Mouse (Mus musculus) E14TG2a.4 (cell line): Measurements from ENCODE around the gene Ppl.
A peak's percentile ranks its signal among the peaks of the same experiment; 100 is the strongest.

Source experiments
- H3K27me3 ChIP-seq: 2 replicates; pipeline ENCODE4 v1.6.1; 2014; ENCODE audit warnings: low read length, control low read depth; ENCODE audit not compliant: insufficient read depth
- H3K36me3 ChIP-seq: 2 replicates; pipeline ENCODE4 v1.6.1; 2014; ENCODE audit warnings: low read length, control low read depth; ENCODE audit not compliant: insufficient read depth
- H3K4me1 ChIP-seq: replicated peaks from 2 replicates; pipeline ENCODE4 v1.6.1; 2014; ENCODE audit warnings: low read depth, low read length, control low read depth
- H3K4me3 ChIP-seq: replicated peaks from 2 replicates; pipeline ENCODE4 v1.5.1; 2014; ENCODE audit warnings: mild to moderate bottlenecking, low read length
- H3K9me3 ChIP-seq: 2 replicates; pipeline ENCODE4 v1.6.1; 2014; ENCODE audit warnings: low read length, control low read depth
- CTCF ChIP-seq: conservative IDR thresholded peaks from 2 replicates; pipeline ENCODE4 v1.5.1; 2014; ENCODE audit warnings: low read length
- NANOG ChIP-seq: IDR thresholded peaks from 2 replicates; pipeline ENCODE4 v1.6.1; 2014; ENCODE audit warnings: borderline replicate concordance, low read length, mixed read lengths
- POU5F1 ChIP-seq: IDR thresholded peaks from 2 replicates; pipeline ENCODE4 v1.6.1; 2014; ENCODE audit warnings: low read length, borderline replicate concordance

The Ppl gene

DNA sequence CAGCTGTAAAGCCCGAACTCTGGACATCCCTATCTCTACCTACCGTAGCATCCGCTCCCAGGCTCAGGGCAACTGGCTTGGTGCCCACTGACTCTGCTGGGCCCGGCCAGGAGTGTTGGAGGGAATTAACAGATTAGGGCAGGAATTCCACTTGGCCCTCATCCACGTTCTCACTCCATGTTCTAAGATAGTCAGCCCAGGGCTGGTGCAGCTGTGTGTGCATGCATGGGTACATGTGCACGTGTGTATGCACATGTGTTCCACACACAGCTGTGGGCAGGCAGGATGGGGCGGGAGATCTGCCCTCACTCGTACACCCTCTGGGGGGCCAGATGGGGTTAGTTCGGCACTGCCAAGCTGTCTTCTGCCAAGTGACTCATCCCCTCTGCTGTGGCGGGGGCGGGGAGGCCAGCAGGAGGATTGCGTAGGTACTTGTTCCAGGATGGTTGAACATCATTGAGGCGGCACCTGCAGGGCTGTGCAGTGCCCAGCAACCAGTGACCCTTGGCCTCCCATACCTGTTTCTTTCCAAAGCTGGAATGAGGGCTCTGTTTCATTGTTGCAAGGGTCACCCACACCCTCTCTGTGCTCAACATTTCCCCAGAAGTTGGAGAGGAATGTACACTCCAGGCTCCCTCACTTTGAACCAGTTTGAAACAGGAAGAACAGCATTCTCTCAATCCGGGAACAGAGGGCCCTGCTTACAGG lies 2.6 kb upstream of the Ppl start:
- Histone ChIP-seq H3K36me3 (no peaks in the 10 kb centered on the region), H3K27me3 (peaks cover 74% of the 10 kb centered on the region), H3K4me3 (no peak overlapping the region), H3K4me1 (peaks cover 47% of the 10 kb centered on the region), H3K9me3 (no peaks in the 10 kb centered on the region)
- TF ChIP-seq POU5F1 (no peak), CTCF (no peak), NANOG (no peak)

DNA sequence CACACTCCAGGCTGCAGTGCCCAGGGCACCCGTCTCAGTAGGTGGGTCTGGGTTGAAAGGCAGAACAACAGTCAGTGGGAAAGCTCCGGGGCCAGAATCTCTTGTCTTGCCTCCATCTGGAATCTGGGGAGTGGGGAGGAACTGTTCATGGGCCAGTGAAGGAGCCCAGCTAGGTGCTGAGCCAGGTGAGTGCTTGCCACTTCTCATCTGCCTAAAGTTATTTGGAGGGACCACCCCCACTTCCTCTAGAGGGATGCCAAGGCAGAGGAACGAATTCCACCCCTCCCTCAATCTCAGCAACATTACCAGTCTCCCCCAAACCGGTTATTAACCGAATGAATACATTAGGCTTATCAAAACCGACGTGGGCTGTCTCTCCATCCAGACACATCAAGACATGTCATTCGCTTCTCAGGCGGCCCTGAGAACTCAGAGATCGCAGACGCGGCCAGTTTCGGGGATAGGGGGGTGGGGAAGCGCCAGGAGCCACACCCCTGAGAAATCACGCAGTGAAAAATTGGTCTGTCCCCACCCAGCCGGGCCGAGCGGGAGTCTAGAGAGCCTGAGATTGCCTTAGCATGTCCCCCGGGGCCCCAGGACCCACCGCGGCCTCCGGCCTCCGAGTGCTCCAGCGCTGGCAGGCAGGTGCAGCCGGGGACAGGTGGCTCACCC lies 834 bp downstream of the Ppl start:
- Histone ChIP-seq H3K4me1 (peaks cover 37% of the 10 kb centered on the region), H3K27me3 (peaks cover 89% of the 10 kb centered on the region), H3K9me3 (no peaks in the 10 kb centered on the region), H3K4me3 (peak overlapping the region; percentile 82), H3K36me3 (no peaks in the 10 kb centered on the region)
- TF ChIP-seq CTCF, result no peak
- TF ChIP-seq POU5F1, result no peak
- no peak for TF ChIP-seq NANOG

DNA sequence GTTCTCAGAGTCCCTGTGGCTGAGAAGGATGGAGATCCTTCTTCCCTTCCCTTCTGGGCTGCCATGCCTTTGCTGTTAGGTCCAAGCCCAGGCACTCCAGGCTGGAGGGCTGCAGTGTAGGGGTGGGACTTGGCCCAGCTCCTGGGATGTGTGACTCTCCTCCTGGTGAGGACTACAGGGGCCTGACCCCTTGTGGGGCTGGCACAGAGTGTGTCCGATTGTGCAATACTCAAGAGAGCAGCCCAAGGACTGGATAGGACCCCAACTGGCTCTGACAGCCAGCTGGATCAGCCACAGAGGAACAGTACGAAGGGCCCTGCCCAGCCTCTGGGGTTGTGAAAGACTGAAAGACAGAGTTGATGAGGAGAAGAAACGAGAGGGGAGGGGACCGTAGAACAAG lies 1.5 kb downstream of the Ppl start:
- Histone ChIP-seq H3K9me3 (no peaks in the 10 kb centered on the region), H3K36me3 (no peaks in the 10 kb centered on the region), H3K27me3 (peaks cover 82% of the 10 kb centered on the region), H3K4me1 (peaks cover 32% of the 10 kb centered on the region), H3K4me3 (peak overlapping the region; percentile 82; the same call in 1 of the 2 replicates)
- TF ChIP-seq CTCF (no peak), NANOG (no peak), POU5F1 (no peak)

DNA sequence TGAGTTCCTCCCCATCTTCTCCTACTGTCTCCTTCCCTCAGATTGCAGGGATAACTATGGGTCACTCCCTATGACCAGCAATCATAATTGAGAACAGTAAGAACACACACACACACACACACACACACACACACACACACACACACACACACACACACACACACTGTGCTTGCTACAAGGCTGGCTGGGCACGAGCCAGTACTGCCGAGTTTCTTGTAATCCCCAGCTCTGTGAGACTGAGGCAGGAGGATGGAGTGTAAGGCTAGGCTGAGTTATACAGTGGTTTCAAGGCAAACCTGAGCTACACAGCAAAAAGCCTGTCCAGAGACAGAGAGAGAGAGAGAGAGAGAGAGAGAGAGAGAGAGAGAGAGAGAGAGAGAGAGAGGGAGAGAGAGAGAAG lies 2.0 kb downstream of the Ppl start:
- TF ChIP-seq POU5F1, result no peak
- TF ChIP-seq NANOG, result no peak
- no peak for TF ChIP-seq CTCF
- Histone ChIP-seq H3K9me3 (no peaks in the 10 kb centered on the region), H3K27me3 (peaks cover 77% of the 10 kb centered on the region), H3K36me3 (no peaks in the 10 kb centered on the region), H3K4me3 (no peak overlapping the region), H3K4me1 (peaks cover 30% of the 10 kb centered on the region)

DNA sequence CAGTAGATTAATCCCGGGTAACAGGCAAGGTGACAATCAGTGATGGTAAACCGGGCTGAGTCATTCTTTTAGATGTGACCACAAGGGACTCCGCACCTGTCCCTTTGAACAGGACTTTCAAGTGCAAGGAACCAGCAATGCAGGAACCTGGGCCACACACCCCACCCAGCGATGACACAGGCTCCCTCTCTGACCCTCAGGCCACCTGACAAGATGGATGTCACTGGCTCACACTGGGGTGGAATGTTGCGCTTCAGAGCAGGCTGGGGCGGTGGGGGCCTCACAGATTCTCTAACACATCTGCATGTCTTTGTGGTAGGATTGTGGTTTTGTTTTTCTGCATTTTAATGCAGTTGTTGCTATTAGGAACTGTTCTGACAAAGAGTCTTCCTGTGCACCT lies 8.7 kb downstream of the Ppl start:
- H3K36me3 ChIP-seq, result no peaks in the 10 kb centered on the region
- TF ChIP-seq CTCF (no peak), POU5F1 (no peak), NANOG (no peak)
- peaks cover 17% of the 10 kb centered on the region for H3K4me1 ChIP-seq
- H3K27me3 ChIP-seq, result peaks cover 17% of the 10 kb centered on the region
- H3K9me3 ChIP-seq, result no peaks in the 10 kb centered on the region
- no peak overlapping the region for H3K4me3 ChIP-seq

DNA sequence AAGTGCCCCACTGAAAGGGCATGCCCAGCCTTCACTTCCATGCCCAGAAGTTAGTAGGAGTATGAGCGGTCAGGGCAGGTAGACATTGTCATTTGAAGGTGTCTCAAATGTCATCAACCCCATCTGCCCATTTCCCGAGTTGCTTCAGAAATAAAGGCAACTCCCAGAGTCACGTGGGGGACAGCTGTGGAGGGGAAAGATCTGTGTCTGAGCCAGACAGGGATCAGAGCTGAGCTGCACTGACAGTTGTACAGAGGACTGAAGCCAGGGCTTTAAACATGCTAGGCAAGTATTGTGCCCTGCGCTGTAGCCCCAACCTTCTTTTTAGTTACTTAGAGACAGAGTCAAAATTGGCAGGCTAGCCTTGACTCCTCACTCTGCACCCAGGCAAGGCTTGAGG lies 12.4 kb downstream of the Ppl start:
- no peaks in the 10 kb centered on the region for H3K27me3 ChIP-seq
- H3K9me3 ChIP-seq, result no peaks in the 10 kb centered on the region
- no peak for TF ChIP-seq CTCF
- TF ChIP-seq POU5F1, result no peak
- no peak for TF ChIP-seq NANOG

DNA sequence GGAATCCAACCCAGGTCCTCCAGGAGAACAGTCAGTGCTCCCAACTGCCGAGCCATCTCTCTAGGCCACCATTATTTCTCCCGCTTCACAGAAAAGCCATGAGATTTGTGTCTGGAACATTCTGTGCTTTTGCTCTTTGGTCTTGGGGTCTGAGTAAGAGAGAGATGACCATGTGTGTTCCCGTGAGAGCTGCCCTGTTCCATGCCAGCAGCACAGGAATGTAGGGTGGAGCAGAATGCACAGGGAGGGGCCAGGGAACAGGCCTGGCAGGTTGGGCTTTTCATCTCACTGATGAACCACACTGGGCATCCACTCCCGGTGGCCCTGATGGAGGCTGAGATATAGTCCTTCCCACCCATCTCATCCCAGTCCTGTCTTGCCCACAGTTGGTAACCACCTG lies 12.8 kb downstream of the Ppl start:
- no peaks in the 10 kb centered on the region for H3K36me3 ChIP-seq
- no peaks in the 10 kb centered on the region for H3K27me3 ChIP-seq
- peaks cover 19% of the 10 kb centered on the region for H3K4me1 ChIP-seq
- H3K9me3 ChIP-seq, result no peaks in the 10 kb centered on the region
- no peak overlapping the region for H3K4me3 ChIP-seq
- no peak for TF ChIP-seq NANOG
- TF ChIP-seq POU5F1, result no peak
- no peak for TF ChIP-seq CTCF

More for the DNA sequence above, 12.4 kb downstream of the Ppl start:
- Histone ChIP-seq H3K4me1 (peaks cover 17% of the 10 kb centered on the region), H3K4me3 (no peak overlapping the region), H3K36me3 (no peaks in the 10 kb centered on the region)

DNA sequence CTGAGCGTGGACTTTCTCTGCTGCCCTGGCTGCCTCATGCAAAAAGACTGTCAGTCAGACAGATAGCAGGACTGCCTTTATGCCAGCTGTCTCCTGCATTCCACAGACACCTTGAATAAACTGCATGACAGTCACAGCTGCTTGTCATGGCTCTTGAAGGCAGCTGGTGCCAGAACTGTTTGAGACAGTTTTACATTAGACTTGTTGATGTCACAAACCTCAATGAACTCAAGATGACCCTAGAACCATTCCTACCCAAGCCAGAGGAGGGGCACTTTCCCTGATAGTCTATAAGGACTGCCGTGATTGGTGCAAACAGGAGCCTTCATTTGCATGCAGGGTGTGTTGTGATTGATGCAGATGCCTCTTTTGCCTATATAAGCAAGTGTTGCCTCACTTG lies 18.6 kb downstream of the Ppl start:
- Histone ChIP-seq H3K4me1 (peaks cover 24% of the 10 kb centered on the region), H3K9me3 (no peaks in the 10 kb centered on the region), H3K36me3 (no peaks in the 10 kb centered on the region), H3K27me3 (no peaks in the 10 kb centered on the region), H3K4me3 (no peak overlapping the region)
- TF ChIP-seq POU5F1 (no peak), CTCF (no peak), NANOG (no peak)

DNA sequence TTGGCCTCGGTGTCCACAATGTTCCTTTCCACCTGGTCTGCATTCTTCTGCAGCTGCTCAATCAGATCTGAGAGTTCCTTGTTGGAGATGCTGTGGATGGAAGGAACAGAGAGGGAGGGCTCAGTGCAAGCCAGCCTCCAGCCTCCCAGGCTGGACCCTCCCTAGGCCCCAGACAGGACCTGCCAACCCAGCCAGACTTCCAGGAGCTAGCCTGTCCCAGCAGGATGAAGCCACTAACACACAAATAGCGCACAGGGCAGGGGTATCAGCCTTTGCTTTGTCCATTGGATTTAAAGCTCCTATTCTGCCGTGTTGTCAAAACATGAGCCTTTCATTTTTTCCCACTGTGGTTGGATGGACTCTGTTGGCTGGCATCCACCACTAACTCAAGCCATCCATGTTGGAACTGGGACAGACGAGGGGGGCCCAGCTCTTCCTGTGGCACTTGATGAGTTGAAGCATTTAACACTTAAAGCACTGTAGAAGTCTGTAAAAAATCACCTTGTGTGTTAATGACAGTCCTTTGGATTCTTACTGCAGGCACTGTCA lies 19.1 kb downstream of the Ppl start:
- H3K4me3 ChIP-seq, result no peak overlapping the region
- 0 out of 2 replicates have a peak, but pooled peaks cover 2% of the 10 kb centered on the region for H3K9me3 ChIP-seq
- H3K4me1 ChIP-seq, result peaks cover 25% of the 10 kb centered on the region
- H3K36me3 ChIP-seq, result no peaks in the 10 kb centered on the region
- H3K27me3 ChIP-seq, result no peaks in the 10 kb centered on the region
- no peak for TF ChIP-seq CTCF
- no peak for TF ChIP-seq POU5F1
- no peak for TF ChIP-seq NANOG
